Mouse (Mus musculus) cerebellum, postnatal 10 days (tissue): Measurements from ENCODE around the gene Plin3.

Experiments used
- DNase-seq, 2 experiments: peaks; one replicate each; pipeline ENCODE4 v3.0.0; 2021; ENCODE audit warnings: mixed read lengths in 2 of 2

The Plin3 gene

GRCm38 (mm10) chr17:56292531-56293222 lies at the start of gene Plin3:
Gene Plin3 (minus strand): TSS chr17:56292873.
- peak in 1 of 2 experiments; percentile 23 for DNase-seq

- peak; percentile 58 to 64 for DNase-seq
Observed at GRCm38 (mm10) chr17:56340717-56341116, 48.0 kb upstream of the Plin3 start.

GRCm38 (mm10) chr17:56338909-56339308 lies 46.2 kb upstream of the Plin3 start:
- DNase-seq: peak; percentile 63 to 64

- DNase-seq: no peak
Observed at GRCm38 (mm10) chr17:56337791-56338190, 45.1 kb upstream of the Plin3 start.

DNA sequence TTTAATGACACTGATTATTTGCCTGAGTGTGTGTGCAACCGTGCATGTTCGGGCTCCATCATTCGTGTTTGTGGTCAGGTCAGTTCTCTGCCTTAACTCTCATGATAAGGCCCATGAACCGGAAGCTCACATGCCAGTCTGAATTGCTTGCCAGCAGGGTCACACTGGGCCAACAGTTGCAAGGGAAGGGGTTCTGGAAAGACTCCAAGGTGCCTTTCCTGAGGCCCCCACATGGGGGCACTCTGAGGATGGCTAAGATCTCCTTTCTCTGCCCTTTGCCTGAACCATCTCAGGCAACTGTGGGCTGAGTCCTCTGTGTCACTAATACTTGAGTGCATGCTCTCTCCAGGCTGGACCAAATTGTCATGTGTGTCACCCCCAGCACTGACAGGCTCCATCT lies 44.5 kb upstream of the Plin3 start:
- DNase-seq: peak; percentile 91 to 95

DNA sequence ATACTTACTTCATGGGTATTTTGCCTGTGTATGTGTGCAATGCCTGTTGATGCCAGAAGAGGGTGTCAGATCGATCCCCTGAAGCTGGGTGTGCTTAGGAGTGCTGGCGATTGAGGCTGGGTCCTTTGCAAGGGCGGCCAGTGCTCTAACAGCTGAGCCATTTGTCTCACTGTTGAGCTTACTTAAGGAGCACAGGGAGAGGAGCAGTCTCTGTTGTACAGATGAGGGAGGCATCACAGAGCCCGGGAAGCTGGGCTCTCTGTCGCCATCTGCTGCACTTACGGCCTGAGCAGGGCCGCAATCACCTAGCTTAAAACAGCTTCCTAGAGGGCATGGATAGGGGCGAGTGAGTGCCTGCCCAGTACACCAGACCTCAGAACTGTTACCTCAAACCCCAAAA lies 40.3 kb upstream of the Plin3 start:
- DNase-seq: peak; percentile 48 to 49

DNA sequence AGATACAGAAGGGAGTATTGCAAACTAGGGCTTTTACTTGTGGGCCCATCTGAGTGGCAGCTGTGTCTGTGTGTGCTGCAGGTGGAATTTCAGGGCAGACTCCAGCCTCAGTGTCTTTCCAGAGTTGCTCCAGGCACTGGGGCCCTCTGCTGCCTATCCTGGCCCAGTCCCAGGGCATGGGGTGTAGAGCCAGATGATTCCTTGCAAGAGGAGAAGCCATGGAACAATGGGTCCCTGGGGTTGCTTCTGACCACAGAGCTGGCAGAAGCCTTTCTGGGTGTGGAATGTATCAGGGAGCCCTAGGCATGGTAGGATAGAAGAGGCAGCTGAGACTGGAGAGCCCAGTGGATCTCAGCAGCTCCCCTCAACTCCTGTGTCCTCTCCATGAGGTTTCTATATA lies 38.6 kb upstream of the Plin3 start:
- DNase-seq: peak; percentile 54 to 63

DNA sequence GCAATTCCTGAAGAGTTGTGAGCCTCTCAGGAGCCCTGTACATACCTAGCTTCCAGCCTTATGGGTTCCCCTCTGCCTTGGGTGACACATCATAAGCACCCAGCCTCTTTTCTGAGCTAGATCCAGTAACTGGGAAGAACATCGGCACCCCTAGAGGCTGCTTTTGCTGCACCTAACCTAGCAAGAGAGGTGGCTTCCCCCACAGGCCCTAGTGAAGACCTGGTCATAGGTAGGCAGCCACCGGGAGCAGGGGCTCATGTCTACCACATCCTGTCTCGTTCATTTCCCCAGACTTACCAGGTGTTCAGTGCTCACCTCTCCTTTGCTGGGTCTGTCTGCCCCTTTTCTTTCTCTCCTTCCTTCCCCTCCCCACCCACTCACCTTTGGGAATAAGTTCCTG lies 37.7 kb upstream of the Plin3 start:
- no peak for DNase-seq

GRCm38 (mm10) chr17:56329267-56329666 lies 36.6 kb upstream of the Plin3 start:
- no peak for DNase-seq

DNA sequence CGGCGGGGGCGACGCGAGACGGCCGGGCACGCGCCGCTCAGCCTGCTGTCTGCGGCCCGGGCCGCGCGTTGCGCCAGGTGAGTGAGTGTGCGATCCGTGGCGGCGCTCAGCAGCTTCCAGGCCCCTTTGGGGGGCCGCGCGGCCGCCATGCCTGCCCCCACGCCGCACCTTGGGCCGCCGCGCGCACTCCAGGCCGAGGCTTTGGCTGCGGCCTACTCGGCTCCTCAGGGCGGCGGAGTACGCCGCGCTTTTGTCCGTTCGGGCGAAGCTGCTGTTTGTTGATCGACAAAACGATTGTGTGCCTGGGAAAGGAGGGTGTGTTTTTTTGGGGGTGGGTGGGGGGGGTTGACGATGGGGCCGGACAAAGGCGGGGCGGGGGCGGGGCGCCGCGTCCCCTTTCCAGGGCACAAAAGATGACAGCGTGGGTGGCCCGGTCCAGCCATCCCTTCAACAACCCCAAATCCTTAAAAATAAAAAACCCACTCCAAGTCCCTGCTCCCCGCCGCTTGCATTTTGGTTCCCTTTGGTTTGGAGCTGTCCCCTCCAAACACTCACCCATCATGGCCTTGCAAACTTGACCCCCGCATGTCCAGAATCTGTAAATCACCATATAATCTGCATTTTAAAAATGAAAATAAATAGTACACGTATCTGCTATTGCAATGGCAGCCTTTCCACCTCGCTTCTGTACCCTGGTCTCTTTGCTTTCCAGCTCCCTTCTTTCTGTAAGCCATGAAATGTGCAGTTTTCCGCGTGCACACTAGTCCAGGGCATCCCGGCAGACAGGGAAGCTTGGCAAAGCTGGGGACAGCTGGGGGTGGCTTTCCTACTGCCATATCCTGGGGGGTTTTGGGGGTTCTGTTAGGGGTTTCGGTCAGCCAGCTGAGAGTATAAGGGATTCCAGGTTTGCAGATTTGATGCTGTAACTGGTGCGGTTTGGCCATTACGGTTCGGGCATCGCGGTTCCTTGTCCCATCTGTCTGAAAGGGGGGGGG lies 33.8 kb upstream of the Plin3 start:
- peak; percentile 59 to 67 for DNase-seq

DNA sequence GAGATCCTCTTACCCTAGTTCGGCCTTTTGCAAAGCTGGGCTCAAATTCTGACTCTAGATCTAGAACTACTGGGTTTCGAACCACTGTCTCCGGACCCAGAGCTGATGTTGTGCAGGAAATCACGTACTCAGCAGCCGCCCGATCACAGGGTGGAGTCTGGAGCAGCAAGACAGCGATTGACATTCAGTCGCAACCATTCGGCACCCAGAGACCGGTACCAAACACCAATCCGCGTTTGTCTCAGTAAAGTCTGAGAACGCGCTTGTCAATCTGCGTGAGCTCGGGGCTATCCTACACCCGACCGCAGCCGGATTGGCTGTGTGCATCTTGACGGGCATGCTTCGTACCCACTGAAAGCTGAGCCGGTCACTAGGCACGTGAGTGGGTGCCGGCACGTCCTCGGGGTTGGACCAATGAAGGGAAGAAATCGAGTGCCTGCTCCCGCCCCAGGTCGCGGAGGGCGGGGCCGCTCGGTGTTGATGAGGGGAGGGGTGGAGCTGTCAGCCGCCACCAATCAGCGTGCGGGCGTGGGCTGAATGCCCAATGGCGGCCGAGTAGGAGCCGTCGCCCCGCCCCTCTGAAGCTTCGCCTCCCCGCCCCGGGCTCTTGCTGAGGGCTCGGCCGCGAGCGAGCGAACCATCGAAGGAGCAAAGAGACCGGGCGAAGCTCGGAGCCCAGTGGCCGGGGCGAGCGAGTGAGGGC lies 32.9 kb upstream of the Plin3 start, which contains the start of gene Kdm4b:
TSS of gene Kdm4b (plus strand) at position 613 of the 703 bp plus-strand sequence.
- peak; percentile 100 for DNase-seq

DNA sequence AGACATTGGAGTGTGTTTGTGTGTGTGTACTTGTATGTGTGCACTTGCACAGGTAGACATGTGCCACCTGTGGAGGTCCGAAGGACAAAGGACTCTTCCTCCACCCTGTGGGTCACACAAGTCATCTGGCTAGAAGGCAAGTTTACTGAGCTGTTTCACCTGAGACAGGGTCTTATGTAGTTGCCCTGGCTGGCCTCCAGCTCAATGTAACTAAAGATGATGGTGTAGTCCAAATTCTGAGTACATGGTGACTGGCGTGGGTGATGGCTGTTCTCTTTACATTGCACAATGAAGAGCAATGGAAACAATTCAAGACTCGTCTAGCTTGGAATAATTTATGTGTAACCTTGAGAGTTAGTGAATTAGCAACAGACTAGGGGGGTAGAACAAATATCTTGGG lies 31.7 kb upstream of the Plin3 start:
- no peak for DNase-seq

DNA sequence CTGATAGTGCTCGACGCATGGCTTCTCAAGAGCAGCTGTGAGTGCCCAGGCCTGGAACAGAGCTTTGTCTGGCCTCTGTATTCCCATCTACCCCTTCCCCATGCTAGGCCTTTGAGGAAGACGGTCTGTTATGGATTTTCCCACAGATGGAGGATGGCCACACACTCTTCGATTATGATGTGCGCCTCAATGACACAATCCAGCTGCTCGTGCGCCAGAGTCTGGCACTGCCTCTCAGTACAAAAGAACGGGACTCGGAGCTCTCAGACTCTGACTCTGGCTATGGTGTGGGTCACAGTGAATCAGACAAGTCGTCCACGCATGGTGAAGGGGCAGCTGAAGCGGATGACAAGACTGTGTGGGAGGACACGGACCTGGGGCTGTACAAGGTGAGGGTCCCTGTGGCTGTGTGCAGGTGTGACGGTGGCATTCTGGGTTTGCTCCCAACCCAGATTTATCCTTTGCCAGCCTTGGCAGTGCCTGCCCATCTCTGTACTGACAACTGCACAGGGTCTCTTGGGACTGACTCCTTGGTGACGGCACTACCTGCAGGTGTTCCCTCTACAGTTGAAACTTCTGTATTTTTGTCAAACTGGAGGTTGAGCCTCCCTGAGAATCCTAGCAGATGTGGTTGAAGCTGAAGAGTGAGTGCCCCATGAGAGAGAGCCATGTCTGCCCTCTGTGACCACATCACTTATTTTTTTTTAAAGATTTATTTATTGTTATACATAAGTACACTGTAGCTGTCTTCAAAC lies 16.7 kb upstream of the Plin3 start:
- DNase-seq: no peak

DNA sequence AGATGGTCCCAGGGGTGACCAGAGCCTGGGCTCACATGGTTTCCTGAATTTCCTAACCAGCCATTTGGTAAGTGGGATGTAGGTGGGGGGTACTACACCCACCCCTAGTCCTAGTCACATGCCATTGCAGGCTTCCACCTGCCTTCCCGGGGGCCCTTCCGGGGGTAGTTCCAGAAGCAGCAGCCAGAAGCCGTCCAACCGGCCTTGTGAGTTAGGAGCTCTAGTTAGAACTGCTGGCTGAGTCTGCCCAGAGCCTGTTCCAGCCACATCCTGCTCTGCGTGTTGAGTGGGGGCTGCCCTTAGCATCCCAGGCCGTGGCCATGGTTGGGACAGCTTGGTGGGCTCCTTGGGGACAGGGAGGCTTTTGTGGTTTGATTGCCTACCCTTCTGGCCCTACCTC lies 15.4 kb upstream of the Plin3 start:
- DNase-seq: no peak

DNA sequence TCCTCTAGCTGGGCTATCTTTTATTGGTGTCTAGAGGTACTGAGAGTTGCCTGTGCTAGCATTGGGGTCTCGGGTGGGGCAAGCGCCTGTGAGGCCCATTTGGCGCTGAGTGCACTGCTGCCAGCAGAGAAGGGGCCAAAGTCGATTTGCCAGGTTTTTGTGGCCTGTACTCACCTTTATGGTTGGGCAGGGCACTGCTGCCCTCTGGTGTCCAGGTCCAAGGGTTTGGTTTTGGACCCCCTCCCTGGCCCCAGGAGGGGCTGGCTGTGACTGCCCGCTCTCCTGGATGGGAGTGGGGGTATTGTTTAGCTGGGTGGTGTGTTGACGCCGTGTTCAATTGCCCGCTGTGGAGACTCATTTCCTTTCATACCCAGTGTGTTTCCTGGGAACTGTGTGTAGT lies 13.2 kb upstream of the Plin3 start:
- peak; percentile 69 to 72 for DNase-seq

GRCm38 (mm10) chr17:56305156-56305555 lies 12.5 kb upstream of the Plin3 start:
- DNase-seq: peak in 1 of 2 experiments; percentile 24

DNA sequence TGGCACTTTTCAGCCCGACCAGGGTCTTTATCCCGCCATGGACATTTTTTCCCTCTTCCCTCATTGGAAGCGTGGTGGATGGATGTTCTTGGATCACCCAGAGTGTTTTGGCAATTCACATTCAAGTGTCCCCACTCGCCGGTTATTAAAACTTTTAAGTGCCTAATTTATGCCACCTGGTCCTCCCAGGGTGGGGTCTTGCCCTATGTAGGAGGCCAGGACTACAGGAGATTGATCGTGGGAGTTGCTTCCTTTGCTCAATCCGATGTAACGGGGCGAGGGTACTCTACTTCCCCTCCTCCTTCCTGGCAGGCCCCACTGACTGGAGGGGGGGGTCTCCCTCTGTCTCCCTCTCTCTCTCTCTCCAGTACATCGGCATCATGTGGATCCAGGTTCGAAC lies 12.0 kb upstream of the Plin3 start:
- DNase-seq: peak in 1 of 2 experiments; percentile 20

DNA sequence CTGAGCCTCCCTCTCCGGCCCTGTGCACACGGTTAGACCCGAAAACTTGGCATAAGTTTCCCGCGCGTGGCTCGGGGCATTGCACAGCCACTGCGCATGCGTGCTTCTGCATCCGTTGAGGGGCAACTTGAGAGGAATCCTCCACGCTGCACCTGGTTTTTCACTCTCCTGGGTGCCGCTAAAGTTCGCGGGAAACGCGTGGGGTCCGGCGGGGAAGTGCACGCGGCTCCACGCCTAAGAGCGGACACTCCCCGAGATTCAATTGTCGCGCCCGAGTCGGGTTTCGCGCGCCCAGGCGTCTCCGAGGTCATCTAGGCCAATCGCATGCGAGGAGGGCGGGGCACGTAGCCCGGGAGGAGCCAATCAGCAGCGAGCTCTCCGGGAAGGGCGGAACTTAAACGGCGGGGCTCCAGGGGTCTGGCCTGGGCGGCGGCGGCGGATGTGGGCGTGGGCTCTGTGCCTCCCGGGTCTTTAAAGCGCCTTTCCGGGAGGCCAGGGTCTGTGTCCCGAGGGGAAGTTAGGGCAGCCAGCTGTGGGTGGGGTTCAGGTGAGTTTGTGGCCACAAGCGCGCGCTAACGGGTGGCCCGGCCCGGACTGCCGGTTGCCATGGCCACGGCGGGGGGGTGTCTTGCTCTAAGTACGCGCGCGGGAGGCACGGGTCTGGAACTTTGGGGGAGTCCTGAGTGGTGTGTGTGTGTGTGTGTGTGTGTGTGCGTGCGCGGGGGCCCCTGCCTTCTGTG lies 11.3 kb upstream of the Plin3 start:
- peak; percentile 98 for DNase-seq

- peak; percentile 59 to 77 for DNase-seq
Observed at GRCm38 (mm10) chr17:56303160-56303846, 10.6 kb upstream of the Plin3 start, which contains the start of gene Uhrf1. Gene Uhrf1 (plus strand): TSS chr17:56303321.

DNA sequence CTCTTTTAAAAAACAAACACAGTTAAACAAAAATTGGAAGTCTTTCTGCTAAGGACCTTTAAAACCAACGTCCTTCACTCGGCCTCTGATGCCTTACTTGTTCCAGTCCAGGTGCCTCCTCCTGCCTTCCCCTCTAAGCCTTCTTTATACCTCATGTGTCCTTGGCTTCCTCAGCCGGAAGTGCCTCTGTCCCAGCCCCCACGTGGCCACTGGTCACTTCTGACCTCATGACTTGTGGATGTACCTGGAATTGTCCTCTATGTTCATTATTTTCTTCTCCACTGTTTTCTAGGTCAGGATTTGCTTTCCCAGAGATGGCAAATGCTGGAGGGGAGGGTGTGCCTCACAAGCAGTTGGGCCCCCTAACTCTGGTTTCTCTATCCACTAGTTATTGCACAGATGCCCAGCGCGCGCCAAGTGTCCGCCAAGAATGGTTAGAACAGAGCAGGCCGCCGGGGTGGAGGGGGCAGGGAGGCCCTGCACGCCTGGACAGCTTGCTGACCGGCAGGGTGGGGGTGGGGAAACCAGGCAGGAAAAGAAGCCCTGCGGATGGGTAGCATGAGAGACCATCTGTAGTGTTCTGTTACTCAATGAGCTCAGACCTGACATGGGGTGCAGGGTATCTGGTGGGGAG lies 9.8 kb upstream of the Plin3 start:
- DNase-seq: peak; percentile 50 to 67
